Mouse (Mus musculus): Measurements from ENCODE around the gene ccdc198. TPM values are rescaled to one million over a fixed set of nuclear protein-coding genes. Genes with fewer than 3 reads are reported as not detected.
A peak's percentile ranks its signal among the peaks of the same experiment; 100 is the strongest.

The ccdc198 gene
- polyA plus RNA-seq, 1 experiment from 2014 or later = 0.31 TPM

- H3K9ac ChIP-seq = no peak overlapping the region
- H3K27me3 ChIP-seq (replicated peaks) = no peaks in the 10 kb centered on the region
- 81% methylated on average over 3 of the region's 3 CpGs for WGBS
- H3K4me2 ChIP-seq = no peak overlapping the region
- no peak overlapping the region for H3K4me3 ChIP-seq
- ATAC-seq (ENCODE audit: extremely low read depth, insufficient number of reproducible peaks, low FRiP score, low TSS enrichment) = no peak
- no peak overlapping the region for H3K27ac ChIP-seq (replicated peaks)
- peaks cover 49% of the 10 kb centered on the region for H3K36me3 ChIP-seq
- H3K4me1 ChIP-seq = peaks cover 7% of the 10 kb centered on the region
- H3K9me3 ChIP-seq = no peaks in the 10 kb centered on the region
Observed at GRCm38 (mm10) chr14:49179736-49180135, 65.5 kb downstream of the ccdc198 start.

- ATAC-seq (ENCODE audit: extremely low read depth, insufficient number of reproducible peaks, low FRiP score, low TSS enrichment) = no peak
- Histone ChIP-seq H3K36me3 (peaks cover 11% of the 10 kb centered on the region), H3K27me3 (replicated peaks) (no peaks in the 10 kb centered on the region), H3K4me3 (peak overlapping the region; percentile 86), H3K27ac (replicated peaks) (peak overlapping the region; percentile 89; the same call in 1 of the 2 replicates), H3K9ac (peak overlapping the region; percentile 98), H3K4me1 (peaks cover 30% of the 10 kb centered on the region), H3K4me2 (peak overlapping the region; percentile 96), H3K9me3 (no peaks in the 10 kb centered on the region)
- 41% methylated on average over 16 of the region's 16 CpGs for WGBS
Observed at GRCm38 (mm10) chr14:49173290-49174135, 71.8 kb downstream of the ccdc198 start.

GRCm38 (mm10) chr14:49172582-49172988 lies 72.7 kb downstream of the ccdc198 start:
- peak overlapping the region; percentile 86 for H3K4me3 ChIP-seq
- under 1% methylated on average over 44 of the region's 46 CpGs for WGBS
- H3K36me3 ChIP-seq = peaks cover 7% of the 10 kb centered on the region
- peak overlapping the region; percentile 96 for H3K4me2 ChIP-seq
- H3K9me3 ChIP-seq = no peaks in the 10 kb centered on the region
- H3K27me3 ChIP-seq (replicated peaks) = no peaks in the 10 kb centered on the region
- ATAC-seq (ENCODE audit: extremely low read depth, insufficient number of reproducible peaks, low FRiP score, low TSS enrichment) = peak; percentile 52; the same call in 1 of the 2 replicates
- H3K4me1 ChIP-seq = peaks cover 30% of the 10 kb centered on the region
- H3K27ac ChIP-seq (replicated peaks) = peak overlapping the region; percentile 89
- peak overlapping the region; percentile 98 for H3K9ac ChIP-seq

- ATAC-seq (ENCODE audit: extremely low read depth, insufficient number of reproducible peaks, low FRiP score, low TSS enrichment) = peak; percentile 90
- WGBS = under 1% methylated on average over 39 of the region's 86 CpGs
Observed at GRCm38 (mm10) chr14:49171867-49172581, 73.2 kb downstream of the ccdc198 start, which contains the start of gene Naa30. Naa30 (plus strand) TSS chr14:49172226.

GRCm38 (mm10) chr14:49171286-49171685 lies 74.0 kb downstream of the ccdc198 start:
- peak overlapping the region; percentile 96 for H3K4me2 ChIP-seq
- H3K27ac ChIP-seq (replicated peaks) = peak overlapping the region; percentile 89
- ATAC-seq (ENCODE audit: extremely low read depth, insufficient number of reproducible peaks, low FRiP score, low TSS enrichment) = no peak
- WGBS = 16% methylated on average over 8 of the region's 8 CpGs
- no peaks in the 10 kb centered on the region for H3K9me3 ChIP-seq
- H3K36me3 ChIP-seq = peaks cover 7% of the 10 kb centered on the region
- H3K27me3 ChIP-seq (replicated peaks) = no peaks in the 10 kb centered on the region
- H3K9ac ChIP-seq = peak overlapping the region; percentile 98
- peaks cover 28% of the 10 kb centered on the region for H3K4me1 ChIP-seq
- H3K4me3 ChIP-seq = peak overlapping the region; percentile 86

More at GRCm38 (mm10) chr14:49171867-49172581, 73.2 kb downstream of the ccdc198 start, which contains the start of gene Naa30:
- peak within 1 kb of the TSS; percentile 86 for H3K4me3 ChIP-seq
- H3K9me3 ChIP-seq = no peaks in the 10 kb centered on the region
- H3K4me2 ChIP-seq = peak within 1 kb of the TSS; percentile 96
- peak within 1 kb of the TSS; percentile 98 for H3K9ac ChIP-seq
- peak within 1 kb of the TSS; percentile 89 for H3K27ac ChIP-seq (replicated peaks)
- H3K4me1 ChIP-seq = peaks cover 28% of the 10 kb centered on the region
- peaks cover 7% of the 10 kb centered on the region for H3K36me3 ChIP-seq
- H3K27me3 ChIP-seq (replicated peaks) = no peaks in the 10 kb centered on the region

Other genes starting within 250 kb of the ccdc198 start
- gene Ap5m1, start 179.4 kb downstream of the ccdc198 start, polyA plus RNA-seq (2015; fragmentation: Nextera tagmentation; extraction: Ambion mirVana) = 15.9 and 18.3 TPM in 2 replicates
- 28.9 and 29.5 TPM in 2 replicates for gene Exoc5, start 178.8 kb downstream of the ccdc198 start, polyA plus RNA-seq (2015; fragmentation: Nextera tagmentation; extraction: Ambion mirVana)
- 6.9 and 7.7 TPM in 2 replicates for gene Naa30, start 73.2 kb downstream of the ccdc198 start, polyA plus RNA-seq (2015; fragmentation: Nextera tagmentation; extraction: Ambion mirVana)